Mouse (Mus musculus) frontal cortex, postnatal 25 days (tissue): ENCODE results near the gene Immp2l.

ENCODE experiments used
- DNase-seq, 2 experiments: peaks; one replicate each; pipeline ENCODE4 v3.0.0; 2022; ENCODE audit warnings: low spot score in 2 of 2

The Immp2l gene

GRCm38 (mm10) chr12:41182856-41183255 is 159.0 kb downstream of the Immp2l start:
- no peak for DNase-seq

GRCm38 (mm10) chr12:41185060-41185459 is 161.2 kb downstream of the Immp2l start:
- DNase-seq, result no peak

- DNase-seq, result no peak
Measured at GRCm38 (mm10) chr12:41185509-41185908, 161.6 kb downstream of the Immp2l start.

- no peak for DNase-seq
Measured at GRCm38 (mm10) chr12:41192829-41193228, 168.9 kb downstream of the Immp2l start.

GRCm38 (mm10) chr12:41196374-41196773 is 172.5 kb downstream of the Immp2l start:
- DNase-seq, result no peak

GRCm38 (mm10) chr12:41215186-41215585 is 191.3 kb downstream of the Immp2l start:
- DNase-seq, result no peak

GRCm38 (mm10) chr12:41221893-41222292 is 198.0 kb downstream of the Immp2l start:
- DNase-seq, result no peak

GRCm38 (mm10) chr12:41223686-41224085 is 199.8 kb downstream of the Immp2l start:
- no peak for DNase-seq

GRCm38 (mm10) chr12:41224538-41224937 is 200.6 kb downstream of the Immp2l start:
- no peak for DNase-seq

- no peak for DNase-seq
Measured at GRCm38 (mm10) chr12:41231966-41232365, 208.1 kb downstream of the Immp2l start.

GRCm38 (mm10) chr12:41237880-41238279 is 214.0 kb downstream of the Immp2l start:
- no peak for DNase-seq

- no peak for DNase-seq
Measured at GRCm38 (mm10) chr12:41241221-41241620, 217.3 kb downstream of the Immp2l start.

GRCm38 (mm10) chr12:41248254-41248653 is 224.4 kb downstream of the Immp2l start:
- no peak for DNase-seq

- DNase-seq, result no peak
Measured at GRCm38 (mm10) chr12:41250123-41250522, 226.2 kb downstream of the Immp2l start.

GRCm38 (mm10) chr12:41257905-41258304 is 234.0 kb downstream of the Immp2l start:
- no peak for DNase-seq

GRCm38 (mm10) chr12:41259608-41260007 is 235.7 kb downstream of the Immp2l start:
- DNase-seq, result no peak

GRCm38 (mm10) chr12:41274136-41274535 is 250.2 kb downstream of the Immp2l start:
- DNase-seq, result no peak

GRCm38 (mm10) chr12:41275361-41275760 is 251.5 kb downstream of the Immp2l start:
- DNase-seq, result no peak

- DNase-seq, result no peak
Measured at GRCm38 (mm10) chr12:41277896-41278295, 254.0 kb downstream of the Immp2l start.

- DNase-seq, result no peak
Measured at GRCm38 (mm10) chr12:41289047-41289446, 265.2 kb downstream of the Immp2l start.

GRCm38 (mm10) chr12:41307015-41307414 is 283.1 kb downstream of the Immp2l start:
- DNase-seq, result no peak

- DNase-seq, result no peak
Measured at GRCm38 (mm10) chr12:41308726-41309680, 285.1 kb downstream of the Immp2l start.

- no peak for DNase-seq
Measured at GRCm38 (mm10) chr12:41313391-41313790, 289.5 kb downstream of the Immp2l start.
